Mouse (Mus musculus) layer of hippocampus, postnatal 10 days (tissue): ENCODE measurements around the gene 4930402K13Rik. TPM values are rescaled to one million over a fixed set of nuclear protein-coding genes. Genes with fewer than 3 reads are reported as not detected.
"Not testable (repeated sequence)": the region's sequence is repeated elsewhere in the genome, so short reads cannot be mapped to it uniquely, and the experiment has no call there.

Source experiments
- DNase-seq, 2 experiments: peaks; one replicate each; pipeline ENCODE4 v3.0.0; 2021; ENCODE audit warnings: low spot score in 2 of 2
- long read RNA-seq: library from polyadenylated mRNA; stranded (forward); transcript quantifications from one replicate; pipeline ENCODE4 v2.0.0, GENCODE M21; 2023
- total RNA-seq, 2 experiments: library from RNA; stranded (reverse); gene quantifications; 2 replicates each; pipeline ENCODE4 v1.2.3; 2021

Gene 4930402K13Rik
- total RNA-seq: not detected
- long read RNA-seq: 0 reads

DNA sequence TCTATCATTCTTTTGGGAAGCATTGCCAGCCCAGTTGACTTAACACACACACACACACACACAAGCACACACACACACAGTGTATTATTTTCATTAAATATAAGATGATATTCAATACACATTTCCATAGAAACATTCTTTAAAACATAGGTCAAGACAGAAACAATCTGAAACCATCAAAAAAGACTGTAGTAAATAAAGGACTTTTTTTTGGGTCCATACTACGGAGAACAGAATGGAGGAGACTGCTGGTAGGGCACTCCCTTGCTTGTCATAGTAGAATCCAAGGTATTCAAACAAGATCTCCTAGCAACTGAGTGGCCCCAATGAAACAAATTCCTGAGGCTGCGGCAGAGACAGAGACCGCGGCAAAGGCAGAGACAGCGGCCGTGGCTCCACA lies at the start of gene 4930402K13Rik:
TSS of gene 4930402K13Rik (plus strand) at position 301 of the 400 bp plus-strand sequence.
- DNase-seq: no peak

DNA sequence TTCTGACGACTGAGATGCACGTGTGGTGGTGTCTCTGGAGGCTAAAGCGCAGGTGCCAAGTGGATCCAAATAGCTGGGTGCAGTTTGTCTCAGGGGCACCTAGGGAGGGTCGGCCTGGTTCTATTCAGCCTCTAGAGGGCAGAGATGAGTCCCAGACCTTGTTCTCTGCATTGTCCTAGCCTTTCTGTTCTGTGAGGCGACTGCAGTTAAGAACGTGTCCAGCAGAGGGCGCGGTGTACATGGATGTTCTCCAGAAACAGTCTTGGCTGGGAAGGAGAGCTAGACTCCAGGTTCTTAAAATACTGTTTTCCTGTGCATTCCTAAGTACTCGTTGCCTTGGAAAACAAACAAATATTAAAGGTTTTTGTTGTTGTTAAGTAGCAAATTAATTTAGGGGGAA lies 43.4 kb upstream of the 4930402K13Rik start:
- DNase-seq: peak; percentile 75 to 91

DNA sequence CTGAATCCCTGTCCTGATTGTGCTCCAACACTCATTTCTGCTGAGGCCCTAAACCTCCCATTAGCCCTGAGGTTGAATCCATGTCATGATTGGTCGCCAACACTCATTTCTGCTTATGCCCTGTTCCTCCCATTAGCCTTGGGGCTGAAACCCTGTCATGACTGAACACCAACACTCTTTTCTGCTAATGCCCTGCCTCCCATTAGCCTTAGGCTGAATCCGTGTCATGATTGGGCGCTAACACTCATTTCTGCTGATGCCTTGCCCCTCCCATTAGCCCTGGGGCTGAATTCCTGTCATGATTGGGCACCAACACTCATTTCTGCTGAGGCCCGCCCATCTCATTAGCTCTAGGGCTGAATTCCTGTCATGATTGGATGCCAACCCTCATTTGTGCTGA lies 42.3 kb upstream of the 4930402K13Rik start:
- DNase-seq: no peak

DNA sequence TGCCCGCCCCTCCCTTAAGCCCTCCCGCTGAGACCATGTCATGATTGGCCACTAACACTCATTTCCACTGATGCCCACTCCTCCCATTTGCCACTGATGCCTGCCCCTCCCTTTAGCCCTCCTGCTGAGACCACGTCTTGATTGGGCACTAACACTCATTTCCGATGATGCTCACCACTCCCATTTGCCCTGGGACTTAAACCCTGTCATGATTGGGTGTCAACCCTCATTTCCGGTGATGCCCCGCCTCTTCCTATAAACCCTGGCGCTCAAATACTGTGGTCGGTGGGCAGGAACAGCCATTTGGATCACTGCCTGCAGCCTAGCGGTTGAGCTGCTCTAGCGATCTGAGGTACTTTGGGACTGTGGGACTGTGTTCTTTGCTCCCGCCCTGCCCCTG lies 41.6 kb upstream of the 4930402K13Rik start, which contains the start of gene Fthl17f:
TSS of gene Fthl17f (plus strand) at position 301 of the 400 bp plus-strand sequence.
- not testable (repeated sequence) for DNase-seq

DNA sequence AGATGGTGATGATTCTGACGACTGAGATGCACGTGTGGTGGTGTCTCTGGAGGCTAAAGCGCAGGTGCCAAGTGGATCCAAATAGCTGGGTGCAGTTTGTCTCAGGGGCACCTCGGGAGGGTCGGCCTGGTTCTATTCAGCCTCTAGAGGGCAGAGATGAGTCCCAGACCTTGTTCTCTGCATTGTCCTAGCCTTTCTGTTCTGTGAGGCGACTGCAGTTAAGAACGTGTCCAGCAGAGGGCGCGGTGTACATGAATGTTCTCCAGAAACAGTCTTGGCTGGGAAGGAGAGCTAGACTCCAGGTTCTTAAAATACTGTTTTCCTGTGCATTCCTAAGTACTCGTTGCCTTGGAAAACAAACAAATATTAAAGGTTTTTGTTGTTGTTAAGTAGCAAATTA lies 26.7 kb upstream of the 4930402K13Rik start:
- DNase-seq: peak; percentile 72 to 82

DNA sequence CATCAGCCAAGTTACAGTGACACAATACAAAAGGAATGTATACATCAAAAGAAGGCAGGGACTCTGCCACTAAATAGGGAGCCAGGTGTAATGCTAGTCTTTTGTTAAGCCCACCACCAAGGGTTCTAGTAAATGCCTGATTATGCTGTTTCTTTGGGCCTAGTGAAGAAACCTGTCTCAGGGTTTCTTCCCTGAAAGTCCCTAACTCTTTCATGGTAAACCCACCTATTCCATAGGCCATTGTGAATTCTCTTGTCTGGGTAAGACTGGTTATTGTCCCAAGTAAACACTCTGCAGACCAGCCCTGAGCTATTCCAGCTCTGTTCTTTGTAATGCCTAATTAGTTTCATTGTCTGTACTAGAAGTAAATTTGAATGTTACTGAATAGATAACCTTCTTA lies 9.3 kb upstream of the 4930402K13Rik start:
- not testable (repeated sequence) for DNase-seq

DNA sequence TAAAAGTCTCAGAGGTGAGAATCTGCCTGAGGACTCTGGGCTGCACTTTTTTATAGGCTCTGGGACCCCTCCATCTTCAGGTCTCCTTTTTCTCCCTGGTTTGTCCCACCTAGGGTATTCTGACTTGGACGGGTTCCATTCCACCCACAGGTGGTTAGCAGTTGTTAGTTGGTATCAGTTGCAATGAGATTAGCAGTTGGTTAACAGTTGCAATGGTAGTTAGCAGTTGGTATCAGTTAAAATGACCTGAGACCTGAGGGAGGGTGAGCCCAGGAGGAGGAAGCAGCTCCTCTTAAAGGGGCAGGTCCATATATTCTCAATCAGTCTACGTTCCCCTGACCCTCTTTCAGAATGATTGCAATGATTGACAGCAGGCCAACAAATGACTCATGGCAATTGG lies 6.0 kb downstream of the 4930402K13Rik start:
- DNase-seq: no peak

DNA sequence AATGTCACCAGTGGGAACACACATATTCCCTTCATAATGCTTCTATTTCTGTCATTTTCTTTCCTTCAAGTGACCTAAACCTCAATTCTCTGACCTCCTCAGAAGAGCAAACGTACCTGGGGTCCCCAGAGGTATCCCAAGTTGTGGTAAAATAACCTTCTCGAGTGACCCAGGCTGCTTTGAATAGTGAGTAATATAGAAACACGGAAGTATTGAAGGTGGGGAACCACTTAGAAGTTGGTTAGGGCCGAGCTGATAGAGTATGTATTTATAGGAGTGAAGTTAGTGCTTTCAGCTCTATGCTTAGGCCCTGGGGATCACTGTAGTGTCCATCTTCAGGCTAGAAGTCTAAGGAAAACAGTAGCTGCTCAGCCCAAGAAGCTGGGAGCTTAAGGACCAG lies 20.6 kb downstream of the 4930402K13Rik start:
- no peak for DNase-seq

DNA sequence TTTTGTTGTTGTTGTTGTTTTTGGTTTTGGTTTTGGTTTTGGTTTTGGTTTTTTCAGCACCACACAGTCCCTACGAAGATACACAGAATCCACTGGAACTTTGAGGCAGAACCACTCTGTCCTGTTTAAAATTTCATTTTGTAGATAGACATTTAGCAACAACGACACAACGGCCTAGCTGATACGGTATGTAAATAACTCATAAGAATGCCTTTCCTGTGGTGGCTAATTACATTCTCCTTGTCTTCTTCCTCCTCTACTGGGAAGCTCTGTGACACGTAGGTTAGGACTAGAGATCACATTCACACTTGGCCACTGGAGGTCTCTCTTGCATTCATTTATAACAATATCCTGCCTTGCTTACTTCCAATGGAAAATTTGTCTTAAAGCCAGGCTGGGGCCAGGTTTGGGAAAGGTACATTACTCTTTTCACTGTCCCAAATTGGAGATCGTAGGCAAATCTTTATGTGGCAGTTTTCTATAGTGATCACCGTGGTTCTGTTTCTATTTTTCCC lies 24.0 kb downstream of the 4930402K13Rik start:
- peak; percentile 12 to 24 for DNase-seq

DNA sequence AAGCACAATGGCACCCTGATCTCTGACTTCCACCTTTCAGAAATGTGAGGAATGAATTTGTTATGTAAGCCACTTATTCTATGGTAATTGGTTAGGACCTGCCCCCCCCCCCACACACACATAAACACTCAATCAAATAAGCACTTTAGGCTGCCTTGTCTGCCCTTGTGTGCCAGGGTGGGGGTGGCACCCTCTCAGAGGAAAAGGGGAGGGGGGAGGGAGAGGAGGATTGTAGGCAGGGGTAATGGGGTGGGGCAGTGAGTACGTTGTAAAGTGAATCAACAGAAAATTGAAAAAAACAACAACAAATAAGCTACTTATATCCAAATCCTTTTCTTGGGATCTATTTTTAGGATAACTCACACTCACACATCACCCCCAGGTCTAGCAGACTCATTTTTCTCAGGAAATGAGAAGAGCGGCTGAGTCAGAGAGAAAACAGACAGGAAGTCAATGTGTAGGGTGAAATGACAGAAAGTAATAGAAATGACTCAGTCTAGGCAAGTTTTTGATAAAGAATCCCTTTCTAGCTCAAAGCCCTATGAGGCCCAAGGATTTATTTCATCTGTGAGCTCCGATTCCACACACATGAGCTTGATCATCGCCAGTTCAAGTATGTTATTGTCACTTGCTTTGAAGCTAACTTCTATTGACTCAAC lies 35.1 kb downstream of the 4930402K13Rik start:
- DNase-seq: no peak

DNA sequence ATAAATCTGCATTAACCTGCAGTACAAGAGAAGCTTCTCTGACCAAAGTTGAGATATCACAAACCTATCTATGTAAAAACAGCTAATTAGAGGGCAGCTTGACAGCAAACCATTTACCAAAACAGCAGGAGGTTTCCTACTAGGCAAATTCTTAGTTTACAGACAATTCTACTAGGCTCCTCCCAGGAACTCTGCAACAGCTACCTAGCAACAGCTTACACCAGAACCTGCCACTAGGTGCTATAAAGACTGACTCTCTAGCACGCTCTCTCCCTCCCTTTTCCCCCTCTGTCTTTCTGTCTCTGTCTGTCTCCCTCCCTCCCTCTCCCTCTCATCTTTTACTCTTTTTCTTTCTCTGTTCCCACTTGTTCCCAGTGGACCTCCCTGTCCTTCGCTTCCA lies 38.3 kb downstream of the 4930402K13Rik start:
- no peak for DNase-seq

Other genes starting within 250 kb of the 4930402K13Rik start
- not detected for gene Gm5751, start 230.3 kb upstream of the 4930402K13Rik start, total RNA-seq
- 10 to 100 TPM; 24.0 to 26.4 TPM for gene B630019K06Rik, start 212.2 kb upstream of the 4930402K13Rik start, total RNA-seq
- not detected for gene Fthl17b, start 141.6 kb upstream of the 4930402K13Rik start, total RNA-seq
- gene Fthl17c, start 128.0 kb upstream of the 4930402K13Rik start, total RNA-seq: not detected
- gene Fthl17d, start 117.8 kb upstream of the 4930402K13Rik start, total RNA-seq: not detected
- gene Fthl17e, start 71.1 kb upstream of the 4930402K13Rik start, total RNA-seq: not detected
- not detected for gene Fthl17f, start 41.5 kb upstream of the 4930402K13Rik start, total RNA-seq
- gene Lancl3, start 95.3 kb downstream of the 4930402K13Rik start, total RNA-seq: 1 to 10 TPM; 3.9 to 5.5 TPM
- not detected for gene Gm14862, start 152.3 kb downstream of the 4930402K13Rik start, total RNA-seq
- 10 to 100 TPM in 1 of 2 experiments, 1 to 10 TPM in 1; 9.1 to 11.5 TPM for gene Xk, start 168.2 kb downstream of the 4930402K13Rik start, total RNA-seq
- not detected for gene H2al1m, start 179.2 kb downstream of the 4930402K13Rik start, total RNA-seq
- gene H2al1k, start 246.1 kb downstream of the 4930402K13Rik start, total RNA-seq: not detected